9 mouse cellular contexts compared by ENCODE assay signal in genomic region chr16:30389831-30390649, GRCm38 (mm10). TPM values are rescaled to one million over a fixed set of nuclear protein-coding genes. Genes with fewer than 3 reads are reported as not detected.
DNase-seq lines count a peak whose midpoint lies in the region; ATAC-seq lines count a peak whose summit lies in the region.
"Had no signal": no experiment of that assay in that cellular context is flagged by ENCODE, and none has a peak within 500 bp of the region (broad histone marks: within the 10 kb centered on the region; RNA-seq: fewer than 3 reads in every experiment).

No protein-coding gene starts in this region.

- H3K4me3 ChIP-seq in erythroblast, embryonic 14.5 days (replicated peaks), result peak overlapping the region; percentile 95
- H3K4me3 ChIP-seq in embryonic facial prominence, embryonic 11.5 days (ENCODE audit: low read depth, low read length), result no peak overlapping the region
- no peak overlapping the region; the same call in 1 of the 2 replicates for H3K4me3 ChIP-seq in hindbrain, embryonic 16.5 days (ENCODE audit: low read length)
- H3K4me3 ChIP-seq in stomach, embryonic 15.5 days (replicated peaks), result peak overlapping the region; percentile 90

- ATAC-seq in erythroblast, adult 5-6 weeks (replicated peaks; ENCODE audit: low FRiP score, poor library complexity, severe bottlenecking), result no peak
- no peak for ATAC-seq in embryonic facial prominence, embryonic 11.5 days (replicated peaks; ENCODE audit: insufficient number of reproducible peaks, low FRiP score, low TSS enrichment, low read depth)
- ATAC-seq in hindbrain, embryonic 16.5 days, result no peak
- no peak for ATAC-seq in stomach, embryonic 15.5 days (ENCODE audit: insufficient read depth, low FRiP score, low read depth)

- intact Hi-C loops in left cerebral cortex, postnatal 25 days (cut with DNase I), result loop anchor here (5.0 kb wide), 1 partner anchor 112 kb away; no protein-coding TSS in a partner anchor

- no peak overlapping the region for H3K27ac ChIP-seq in embryonic facial prominence, embryonic 11.5 days (replicated peaks; ENCODE audit: low read depth, low read length)
- H3K27ac ChIP-seq in hindbrain, embryonic 16.5 days (ENCODE audit: low read depth, low read length), result peak overlapping the region; percentile 86
- H3K27ac ChIP-seq in stomach, embryonic 15.5 days, result peak overlapping the region; percentile 78

- no peak for DNase-seq in embryonic facial prominence, embryonic 11.5 days (ENCODE audit: low spot score)
- DNase-seq in lung, postnatal 4 days, result peak; percentile 46 to 67
- no peak for DNase-seq in left cerebral cortex, postnatal 25 days (ENCODE audit: low spot score in 2 of 2)
- no peak for DNase-seq in ovary, adult 18-20 months (ENCODE audit: low spot score)

- H3K27me3 ChIP-seq in erythroblast, embryonic 14.5 days (ENCODE audit: control insufficient read depth), result no peaks in the 10 kb centered on the region
- no peaks in the 10 kb centered on the region for H3K27me3 ChIP-seq in embryonic facial prominence, embryonic 11.5 days (ENCODE audit: control insufficient read depth, insufficient read depth, low read length)
- H3K27me3 ChIP-seq in hindbrain, embryonic 16.5 days (replicated peaks; ENCODE audit: control insufficient read depth, insufficient read depth, low read length), result no peaks in the 10 kb centered on the region
- H3K27me3 ChIP-seq in stomach, embryonic 15.5 days (replicated peaks), result no peaks in the 10 kb centered on the region
- H3K27me3 ChIP-seq: Patski had no signal

- WGBS in embryonic facial prominence, embryonic 11.5 days, result 72% methylated on average over 9 of the region's 9 CpGs
- 75% methylated on average over 9 of the region's 9 CpGs for WGBS in hindbrain, embryonic 16.5 days
- 49% methylated on average over 9 of the region's 9 CpGs for WGBS in stomach, embryonic 15.5 days

- H3K9me3 ChIP-seq in erythroblast, embryonic 14.5 days (ENCODE audit: control insufficient read depth, low read length), result no peaks in the 10 kb centered on the region
- H3K9me3 ChIP-seq in embryonic facial prominence, embryonic 11.5 days (replicated peaks; ENCODE audit: control insufficient read depth, low read length), result no peaks in the 10 kb centered on the region
- H3K9me3 ChIP-seq in hindbrain, embryonic 16.5 days (ENCODE audit: control insufficient read depth, low read length), result 0 out of 2 replicates have a peak, but pooled peaks cover 5% of the 10 kb centered on the region
- no peaks in the 10 kb centered on the region for H3K9me3 ChIP-seq in stomach, embryonic 15.5 days

- peaks cover 15% of the 10 kb centered on the region for H3K36me3 ChIP-seq in erythroblast, embryonic 14.5 days (ENCODE audit: control insufficient read depth)
- H3K36me3 ChIP-seq in embryonic facial prominence, embryonic 11.5 days (replicated peaks; ENCODE audit: control insufficient read depth, insufficient read depth, low read depth, low read length), result no peaks in the 10 kb centered on the region; the same call in 1 of the 2 replicates
- H3K36me3 ChIP-seq in hindbrain, embryonic 16.5 days (ENCODE audit: control insufficient read depth, insufficient read depth, low read length), result no peaks in the 10 kb centered on the region
- H3K36me3 ChIP-seq in stomach, embryonic 15.5 days, result no peaks in the 10 kb centered on the region

- H3K9ac ChIP-seq in embryonic facial prominence, embryonic 11.5 days (replicated peaks; ENCODE audit: low read length), result peak overlapping the region; percentile 1; the same call in 1 of the 2 replicates
- H3K9ac ChIP-seq in hindbrain, embryonic 16.5 days (ENCODE audit: low read depth, low read length), result peak overlapping the region; percentile 90
- no peak overlapping the region for H3K9ac ChIP-seq in stomach, embryonic 15.5 days

- H3K4me2 ChIP-seq in embryonic facial prominence, embryonic 11.5 days (ENCODE audit: low read depth, low read length), result peak overlapping the region; percentile 92; the same call in 1 of the 2 replicates
- H3K4me2 ChIP-seq in hindbrain, embryonic 16.5 days (ENCODE audit: low read length), result peak overlapping the region; percentile 85
- H3K4me2 ChIP-seq in stomach, embryonic 15.5 days, result peak overlapping the region; percentile 83

- H3K4me1 ChIP-seq in erythroblast, embryonic 14.5 days (ENCODE audit: control insufficient read depth), result peaks cover 45% of the 10 kb centered on the region
- H3K4me1 ChIP-seq in embryonic facial prominence, embryonic 11.5 days (ENCODE audit: control insufficient read depth, insufficient read depth, low read length), result peaks cover 3% of the 10 kb centered on the region; the same call in 1 of the 2 replicates
- peaks cover 14% of the 10 kb centered on the region for H3K4me1 ChIP-seq in hindbrain, embryonic 16.5 days (ENCODE audit: control insufficient read depth, insufficient read depth, low read depth, low read length)
- H3K4me1 ChIP-seq in stomach, embryonic 15.5 days, result peaks cover 16% of the 10 kb centered on the region

RNA-seq across cellular contexts. Expression of gene Atp13a3, which starts 15.7 kb away (rescaled TPM):
- polyA plus RNA-seq in erythroblast, embryonic 14.5 days (2012), result 0.57 and 0.65 TPM in 2 replicates
- 46.4 and 64.9 TPM in 2 replicates for total RNA-seq in erythroblast, adult 5-6 weeks (2015; ENCODE audit: low replicate concordance)
- 36.7 and 38.2 TPM in 2 replicates for total RNA-seq in erythroblast, adult 5-6 weeks (2017; ENCODE audit: low replicate concordance)
- polyA plus RNA-seq in embryonic facial prominence, embryonic 11.5 days (2014; fragmentation: Nextera tagmentation; extraction: Ambion mirVana), result 10.9 and 13.3 TPM in 2 replicates
- polyA plus RNA-seq in hindbrain, embryonic 16.5 days (2015; fragmentation: Nextera tagmentation; extraction: Ambion mirVana), result 5.7 and 6.9 TPM in 2 replicates
- 14.1 and 14.7 TPM in 2 replicates for polyA plus RNA-seq in stomach, embryonic 15.5 days (2015; fragmentation: Nextera tagmentation; extraction: Ambion mirVana)
- total RNA-seq in left cerebral cortex, postnatal 25 days (2021), result 10 to 100 TPM; 57.4 to 70.1 TPM

Comparison
In these comparisons a context has a peak if more than half of its experiments do, and no peak if none do; other contexts are left out.
1. H3K4me3 ChIP-seq: peak in erythroblast, embryonic 14.5 days (single experiment) and stomach, embryonic 15.5 days (single experiment); none in embryonic facial prominence, embryonic 11.5 days (single experiment) and hindbrain, embryonic 16.5 days (single experiment).
2. DNase-seq: peak in lung, postnatal 4 days (2 of 2); none in embryonic facial prominence, embryonic 11.5 days (single experiment), left cerebral cortex, postnatal 25 days (0 of 2) and ovary, adult 18-20 months (single experiment).
3. Peak in every context shown above with its lines, with median percentiles within 50 percentile points of each other: H3K4me2 ChIP-seq.